Mouse (Mus musculus) cerebellum, adult 2 months (tissue): Measurements from ENCODE around the gene Scel. TPM values are rescaled to one million over a fixed set of nuclear protein-coding genes. Genes with fewer than 3 reads are reported as not detected.

ENCODE experiments used
- DNase-seq, 2 experiments: peaks; one replicate each; pipeline ENCODE4 v3.0.0; 2021
- H3K27ac ChIP-seq: fragments of 200-500 bp; 2 replicates; pipeline ENCODE4 v1.5.1; 2012; ENCODE audit warnings: low read length, control low read depth, inconsistent platforms; ENCODE audit not compliant: insufficient read depth
- H3K27me3 ChIP-seq: fragments of 200-500 bp; 2 replicates; pipeline ENCODE4 v1.6.1; 2012; ENCODE audit warnings: inconsistent platforms, mild to moderate bottlenecking, low read length, moderate library complexity; ENCODE audit not compliant: control insufficient read depth, insufficient read depth
- H3K4me1 ChIP-seq: fragments of 200-500 bp; 2 replicates; pipeline ENCODE4 v1.6.1; 2011; ENCODE audit warnings: low read length; ENCODE audit not compliant: control insufficient read depth, insufficient read depth
- H3K4me3 ChIP-seq: fragments of 200-500 bp; replicated peaks from 2 replicates; pipeline ENCODE3; 2011; ENCODE audit warnings: mild to moderate bottlenecking, low read depth, low read length, control low read depth; ENCODE audit not compliant: insufficient read depth
- CTCF ChIP-seq: fragments of 200-500 bp; IDR thresholded peaks from 2 replicates; pipeline ENCODE4 v1.5.1; 2011; ENCODE audit warnings: low read depth, mild to moderate bottlenecking, control low read depth, low read length, moderate library complexity, borderline replicate concordance; ENCODE audit not compliant: insufficient read depth
- POLR2A ChIP-seq: fragments of 200-500 bp; IDR thresholded peaks from 2 replicates; pipeline ENCODE4 v1.6.1; 2011; ENCODE audit warnings: low read length, control low read depth, borderline replicate concordance; ENCODE audit not compliant: insufficient read depth
- WGBS: fragments of 180-500 bp; shearing (Covaris S2); methylation state at CpG from one replicate; pipeline ENCODE4 v1.1.7; 2018; 5-methylcytosine and 5-hydroxymethylcytosine counted together
- polyA plus RNA-seq: library from polyadenylated mRNA; depleted of rRNA; stranded (reverse); fragments of >200 nt; gene quantifications from 2 replicates; pipeline ENCODE4 v1.2.3, GENCODE M21; 2012

Scel gene
- polyA plus RNA-seq, 1 experiment = 0.98 TPM

DNA sequence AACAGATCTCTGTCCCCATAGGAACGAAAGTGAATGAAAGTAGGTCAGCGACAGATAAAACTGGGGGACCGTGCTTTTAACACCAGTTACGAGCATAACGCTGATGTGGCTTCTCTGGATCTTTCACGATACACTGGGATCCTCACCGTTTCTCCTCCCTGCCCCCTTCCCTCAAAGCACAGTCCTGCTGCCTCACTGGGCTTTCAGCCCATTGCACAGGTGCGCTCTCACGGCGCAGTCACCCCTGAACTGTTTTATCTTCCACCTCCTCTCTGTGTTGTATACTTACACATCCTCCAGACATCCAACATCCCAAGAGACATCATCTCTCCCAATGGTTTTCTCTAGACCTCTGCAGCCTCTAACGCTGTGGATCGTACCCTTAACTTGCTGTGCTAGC, 33.1 kb downstream of the Scel start:
- WGBS = 21% methylated on average over 12 of the region's 12 CpGs
- peak; percentile 69 to 72 for DNase-seq
- TF ChIP-seq CTCF = no peak
- Histone ChIP-seq H3K4me3 (peak overlapping the region; percentile 46), H3K27me3 (no peaks in the 10 kb centered on the region), H3K27ac (no peak overlapping the region), H3K4me1 (no peaks in the 10 kb centered on the region)

DNA sequence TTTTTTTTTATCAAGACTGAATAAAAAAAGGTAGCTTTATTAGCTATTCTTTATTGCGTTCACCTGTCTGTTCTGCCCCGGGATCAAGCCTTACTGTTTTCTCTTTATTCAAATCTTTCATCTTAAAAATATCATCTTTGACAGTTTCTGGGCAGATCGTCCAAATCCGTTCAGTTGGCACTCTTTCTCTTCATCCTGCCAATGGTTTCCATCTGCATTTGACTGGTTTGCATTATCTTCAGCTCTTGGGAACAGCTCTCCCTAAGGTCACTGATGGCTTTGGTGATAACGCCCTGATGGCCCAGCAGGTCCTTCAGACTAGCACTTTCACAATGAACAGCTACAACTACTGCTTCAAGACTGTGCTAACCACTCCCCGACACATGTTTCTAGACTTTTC, 35.1 kb downstream of the Scel start:
- no peak for TF ChIP-seq POLR2A
- no peak for TF ChIP-seq CTCF
- no peak overlapping the region for H3K4me3 ChIP-seq
- no peak for DNase-seq
- H3K27me3 ChIP-seq = no peaks in the 10 kb centered on the region
- 52% methylated on average over 6 of the region's 6 CpGs for WGBS
- H3K27ac ChIP-seq = no peak overlapping the region
- no peaks in the 10 kb centered on the region for H3K4me1 ChIP-seq

GRCm38 (mm10) chr14:103550480-103550879, 37.3 kb downstream of the Scel start:
- Histone ChIP-seq H3K4me3 (no peak overlapping the region), H3K27ac (no peak overlapping the region), H3K4me1 (no peaks in the 10 kb centered on the region), H3K27me3 (no peaks in the 10 kb centered on the region)
- DNase-seq = peak; percentile 74 to 87
- no peak for TF ChIP-seq POLR2A
- peak; percentile 94 for TF ChIP-seq CTCF
- WGBS = 18% methylated on average over 8 of the region's 8 CpGs

DNA sequence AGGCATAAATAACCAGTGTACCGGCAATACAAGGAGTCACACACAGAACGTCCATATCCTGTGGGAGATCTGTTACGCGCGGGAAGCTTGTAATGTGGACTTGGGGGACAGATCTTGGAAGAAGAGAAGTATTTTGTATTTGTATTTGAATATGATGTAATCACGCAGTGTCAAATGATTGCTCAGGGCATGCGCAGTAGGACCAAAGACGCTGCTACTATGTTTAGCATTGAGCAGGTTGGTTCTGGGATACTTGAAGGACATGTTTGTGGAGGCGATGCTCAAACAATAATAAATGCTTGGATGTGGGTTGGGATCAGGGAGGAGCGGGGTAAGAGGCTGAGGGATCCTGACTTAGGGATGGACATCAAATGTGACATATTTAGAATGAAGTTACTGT, 37.8 kb downstream of the Scel start:
- WGBS = 74% methylated on average over 10 of the region's 10 CpGs
- no peak for DNase-seq
- H3K27ac ChIP-seq = no peak overlapping the region

DNA sequence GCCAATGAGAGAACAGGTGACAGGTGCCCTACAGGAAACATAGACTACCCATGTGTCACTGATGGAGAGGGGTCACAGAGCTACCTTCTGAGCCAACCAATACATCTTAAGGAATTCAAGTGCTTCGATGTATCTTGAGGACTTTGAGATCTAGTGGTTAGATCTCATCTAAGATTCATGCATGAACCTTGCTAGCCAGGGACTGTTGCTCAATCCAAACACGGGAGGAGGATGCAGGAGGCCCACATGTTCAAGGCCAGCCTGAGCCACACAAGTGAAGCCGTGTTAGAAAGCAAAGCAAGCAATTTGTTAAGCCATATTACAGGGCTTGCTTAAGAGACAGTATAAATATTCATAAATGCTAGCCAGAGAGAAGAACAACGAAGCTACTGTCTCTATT, 38.8 kb downstream of the Scel start:
- TF ChIP-seq CTCF = no peak
- TF ChIP-seq POLR2A = no peak
- H3K4me1 ChIP-seq = no peaks in the 10 kb centered on the region
- H3K4me3 ChIP-seq = no peak overlapping the region
- no peaks in the 10 kb centered on the region for H3K27me3 ChIP-seq
- 73% methylated on average over 4 of the region's 4 CpGs for WGBS
- no peak for DNase-seq
- no peak overlapping the region for H3K27ac ChIP-seq

More for the DNA sequence above, 37.8 kb downstream of the Scel start:
- no peak overlapping the region for H3K4me3 ChIP-seq
- TF ChIP-seq CTCF = no peak
- TF ChIP-seq POLR2A = no peak
- H3K4me1 ChIP-seq = no peaks in the 10 kb centered on the region
- H3K27me3 ChIP-seq = no peaks in the 10 kb centered on the region

- Histone ChIP-seq H3K4me1 (no peaks in the 10 kb centered on the region), H3K27ac (no peak overlapping the region), H3K4me3 (no peak overlapping the region), H3K27me3 (no peaks in the 10 kb centered on the region)
- no peak for TF ChIP-seq POLR2A
- no peak for TF ChIP-seq CTCF
- WGBS = 80% methylated on average over 4 of the region's 4 CpGs
- no peak for DNase-seq
Observed at GRCm38 (mm10) chr14:103552379-103552778, 39.2 kb downstream of the Scel start.

DNA sequence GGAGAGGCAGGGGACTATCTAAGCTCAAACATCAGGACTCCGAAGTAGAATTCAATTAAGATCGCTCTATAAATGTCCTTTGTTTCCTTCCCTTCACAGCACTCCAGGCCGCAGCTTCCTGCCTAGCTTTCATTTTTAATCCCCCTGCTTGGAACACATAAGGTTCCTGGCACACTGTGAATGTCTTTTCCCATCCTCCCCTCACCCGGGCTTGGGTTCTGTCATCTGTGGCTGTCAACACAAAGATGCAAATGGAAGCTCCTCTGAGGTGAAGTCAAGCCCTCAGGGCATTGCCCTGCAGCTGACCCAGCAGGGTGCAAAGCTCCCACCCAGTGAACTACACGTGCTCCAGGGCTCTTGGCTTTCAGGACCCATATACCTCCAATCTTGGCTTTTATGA, 43.5 kb downstream of the Scel start:
- no peak for DNase-seq
- Histone ChIP-seq H3K27ac (no peak overlapping the region), H3K4me1 (no peaks in the 10 kb centered on the region), H3K27me3 (no peaks in the 10 kb centered on the region), H3K4me3 (no peak overlapping the region)
- WGBS = 10% methylated on average over 5 of the region's 5 CpGs
- TF ChIP-seq CTCF = no peak
- TF ChIP-seq POLR2A = no peak

DNA sequence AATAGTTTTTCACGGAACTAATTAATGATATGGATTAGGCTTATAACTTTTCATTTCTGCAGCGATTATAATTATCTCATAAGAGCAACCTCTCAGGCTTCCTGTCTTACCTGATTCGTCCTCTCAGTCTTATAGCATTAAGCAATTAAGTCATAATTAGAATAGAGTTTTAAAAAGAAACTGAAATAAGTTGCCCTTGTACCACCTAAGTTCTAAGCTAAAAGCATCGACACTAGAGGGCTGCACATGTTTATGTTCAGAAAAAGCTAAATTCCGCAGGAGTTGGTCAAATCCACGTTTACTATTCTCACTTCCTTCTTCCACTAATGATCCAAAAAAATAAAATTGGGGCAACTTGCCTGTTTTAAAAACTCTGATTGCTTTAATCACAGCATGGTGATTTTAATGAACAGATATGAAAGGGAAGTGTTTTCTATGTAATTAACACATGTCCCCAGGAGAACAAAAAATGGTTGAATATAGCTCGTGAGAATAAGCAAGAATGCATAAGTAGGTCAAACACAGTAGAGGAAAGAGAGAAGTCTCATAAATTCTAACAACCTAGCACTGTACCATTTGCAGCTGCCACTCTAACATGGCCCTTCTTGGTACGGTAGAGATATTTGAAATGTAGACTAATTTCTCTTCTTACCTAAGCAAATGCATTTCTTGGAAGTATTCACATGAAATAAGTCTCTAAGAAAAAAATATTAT, 48.4 kb downstream of the Scel start:
- no peak for DNase-seq
- H3K27me3 ChIP-seq = no peaks in the 10 kb centered on the region; the same call in 1 of the 2 replicates
- H3K4me1 ChIP-seq = no peaks in the 10 kb centered on the region
- 82% methylated on average over 8 of the region's 8 CpGs for WGBS
- TF ChIP-seq POLR2A (no peak), CTCF (no peak)
- no peak overlapping the region for H3K4me3 ChIP-seq
- no peak overlapping the region for H3K27ac ChIP-seq

- Histone ChIP-seq H3K4me1 (no peaks in the 10 kb centered on the region), H3K27ac (no peak overlapping the region), H3K4me3 (no peak overlapping the region), H3K27me3 (no peaks in the 10 kb centered on the region; the same call in 1 of the 2 replicates)
- 16% methylated on average over 1 of the region's 1 CpGs for WGBS
- TF ChIP-seq POLR2A (no peak), CTCF (no peak)
- no peak for DNase-seq
Observed at GRCm38 (mm10) chr14:103567957-103568356, 54.8 kb downstream of the Scel start.
